Mouse (Mus musculus): Measurements from ENCODE around the gene Gm10644. TPM values are rescaled to one million over a fixed set of nuclear protein-coding genes. Genes with fewer than 3 reads are reported as not detected.

Gm10644 gene
- total RNA-seq, 2 experiments from 2014 or later = 0.27 to 0.56 TPM

- DNase-seq = no peak
- intact Hi-C loops (cut with DNase I) = no loop called here
Measured at GRCm38 (mm10) chr8:83900266-83900956, 54.6 kb downstream of the Gm10644 start.

GRCm38 (mm10) chr8:83899363-83900252 is 55.4 kb downstream of the Gm10644 start, which contains the start of gene Adgrl1:
Adgrl1 (plus strand) TSS chr8:83900105.
- intact Hi-C loops (cut with DNase I) = loop anchor here (2.0 to 5.0 kb wide), 3 partner anchors 58 to 237 kb away; partner anchors contain the start of genes Asf1b and Gm10644
- DNase-seq = peak; percentile 81 to 84

GRCm38 (mm10) chr8:83898985-83899362 is 56.0 kb downstream of the Gm10644 start:
- intact Hi-C loops (cut with DNase I) = loop anchor here (2.0 to 5.0 kb wide), 3 partner anchors 58 to 237 kb away; partner anchors contain the start of genes Asf1b and Gm10644
- DNase-seq = no peak

GRCm38 (mm10) chr8:83898456-83898855 is 56.5 kb downstream of the Gm10644 start:
- intact Hi-C loops (cut with DNase I) = loop anchor here (2.0 to 5.0 kb wide), 3 partner anchors 59 to 236 kb away; partner anchors contain the start of genes Asf1b and Gm10644
- no peak for DNase-seq

- DNase-seq = no peak
- intact Hi-C loops (cut with DNase I) = loop anchor here (5.0 kb wide), 2 partner anchors 60 to 235 kb away; partner anchors contain the start of genes Asf1b and Gm10644
Measured at GRCm38 (mm10) chr8:83897211-83897610, 57.8 kb downstream of the Gm10644 start.

- DNase-seq = no peak
- intact Hi-C loops (cut with DNase I) = loop anchor here (5.0 kb wide), 2 partner anchors 61 to 234 kb away; partner anchors contain the start of genes Asf1b and Gm10644
Measured at GRCm38 (mm10) chr8:83896461-83896860, 58.5 kb downstream of the Gm10644 start.

- intact Hi-C loops (cut with DNase I) = loop anchor here (5.0 kb wide), 2 partner anchors 61 to 234 kb away; partner anchors contain the start of genes Asf1b and Gm10644
- no peak for DNase-seq
Measured at GRCm38 (mm10) chr8:83895894-83896293, 59.1 kb downstream of the Gm10644 start.

- intact Hi-C loops (cut with DNase I) = loop anchor here (1.0 kb wide), 1 partner anchor 169 kb away; no protein-coding TSS in a partner anchor
- DNase-seq = peak; percentile 64
Measured at GRCm38 (mm10) chr8:83893915-83894314, 61.1 kb downstream of the Gm10644 start.

- no peak for DNase-seq
- intact Hi-C loops (cut with DNase I) = no loop called here
Measured at GRCm38 (mm10) chr8:83892061-83892460, 62.9 kb downstream of the Gm10644 start.

- intact Hi-C loops (cut with DNase I) = no loop called here
- DNase-seq = no peak
Measured at GRCm38 (mm10) chr8:83888409-83888808, 66.6 kb downstream of the Gm10644 start.

Small RNA genes lying within 50 kb of the gene (microRNA-seq; reads per million reads assigned to microRNA genes)
- gene Gm44330 (0 reads per million in 2 experiments), gene Gm44450 (0 reads per million in 2 experiments)

Other genes starting within 250 kb of the Gm10644 start
- 10 to 100 TPM; 11.3 to 12.0 TPM for gene Ddx39, start 240.0 kb downstream of the Gm10644 start, total RNA-seq (2021)
- 10 to 100 TPM; 21.9 to 22.5 TPM for gene Adgre5, start 213.9 kb downstream of the Gm10644 start, total RNA-seq (2021)
- 10 to 100 TPM; 20.8 to 26.0 TPM for gene Adgrl1, start 55.1 kb downstream of the Gm10644 start, total RNA-seq (2021)
- gene Asf1b, start 302 bp upstream of the Gm10644 start, total RNA-seq (2021) = under 1 TPM; 0.42 to 0.71 TPM
- 100 to 1,000 TPM; 148 to 165 TPM for gene Prkaca, start 17.8 kb upstream of the Gm10644 start, total RNA-seq (2021)
- 10 to 100 TPM; 13.0 TPM for gene Samd1, start 42.5 kb upstream of the Gm10644 start, total RNA-seq (2021)
- under 1 TPM in 1 of 2 experiments, not detected in 1; 0.48 TPM for gene 1700067K01Rik, start 46.3 kb upstream of the Gm10644 start, total RNA-seq (2021)
- gene 2210011C24Rik, start 57.0 kb upstream of the Gm10644 start, total RNA-seq (2021) = 1 to 10 TPM; 2.6 to 5.6 TPM
- under 1 TPM; 0.10 to 0.12 TPM for gene Palm3, start 66.3 kb upstream of the Gm10644 start, total RNA-seq (2021)
- under 1 TPM; 0.15 to 0.52 TPM for gene Il27ra, start 87.4 kb upstream of the Gm10644 start, total RNA-seq (2021)
- not detected for gene Rln3, start 89.8 kb upstream of the Gm10644 start, total RNA-seq (2021)
- gene Gm10643, start 109.9 kb upstream of the Gm10644 start, total RNA-seq (2021) = 1 to 10 TPM; 1.6 to 1.7 TPM
- gene Rfx1, start 111.6 kb upstream of the Gm10644 start, total RNA-seq (2021) = 1 to 10 TPM; 4.7 TPM
- 1 to 10 TPM; 4.8 to 5.1 TPM for gene Dcaf15, start 149.6 kb upstream of the Gm10644 start, total RNA-seq (2021)
- gene Podnl1, start 170.8 kb upstream of the Gm10644 start, total RNA-seq (2021) = not detected
- 10 to 100 TPM; 15.7 to 16.1 TPM for gene Cc2d1a, start 192.7 kb upstream of the Gm10644 start, total RNA-seq (2021)
- gene 4930432K21Rik, start 192.8 kb upstream of the Gm10644 start, total RNA-seq (2021) = under 1 TPM in 1 of 2 experiments, not detected in 1; 0.28 TPM
- not detected for gene Nanos3, start 230.0 kb upstream of the Gm10644 start, total RNA-seq (2021)

All from gastrocnemius, postnatal 36 days (tissue).